In genomic region chr2:158065064-158065463, GRCm38 (mm10) we compare ENCODE assay signal across 14 mouse cellular contexts. TPM values are rescaled to one million over a fixed set of nuclear protein-coding genes. Genes with fewer than 3 reads are reported as not detected.
A peak's percentile ranks its signal among the peaks of the same experiment; 100 is the strongest.
DNase-seq lines count a peak whose midpoint lies in the region; ATAC-seq and TF ChIP-seq lines count a peak whose summit lies in the region.
"Had no signal": no experiment of that assay in that cellular context is flagged by ENCODE, and none has a peak within 500 bp of the region (broad histone marks: within the 10 kb centered on the region; RNA-seq: fewer than 3 reads in every experiment).

No protein-coding gene starts in this region.

- no peak for TF ChIP-seq CTCF in liver, adult 2 months (IDR thresholded peaks at IDR 0.05; ENCODE audit: low read depth, low read length)
- no peak for TF ChIP-seq CTCF in thymus, adult 2 months (IDR thresholded peaks at IDR 0.05; ENCODE audit: borderline replicate concordance, control insufficient read depth, extremely low read depth, insufficient read depth, low read length, poor library complexity)

- no peak overlapping the region for H3K4me2 ChIP-seq in liver, embryonic 12.5 days
- peak overlapping the region; percentile 18; the same call in 1 of the 2 replicates for H3K4me2 ChIP-seq in heart, embryonic 14.5 days (ENCODE audit: low read length)
- no peak overlapping the region for H3K4me2 ChIP-seq in intestine, embryonic 16.5 days (ENCODE audit: low read depth, low read length)
- H3K4me2 ChIP-seq: forebrain, embryonic 12.5 days; liver, embryonic 13.5 days; stomach, embryonic 15.5 days had no signal

- no peaks in the 10 kb centered on the region for H3K9me3 ChIP-seq in liver, embryonic 12.5 days (replicated peaks)
- H3K9me3 ChIP-seq in heart, embryonic 14.5 days (ENCODE audit: control insufficient read depth, low read length), result no peaks in the 10 kb centered on the region
- no peaks in the 10 kb centered on the region for H3K9me3 ChIP-seq in intestine, embryonic 16.5 days (ENCODE audit: control insufficient read depth, low read length)
- H3K9me3 ChIP-seq: embryonic facial prominence, embryonic 10.5 days; forebrain, embryonic 12.5 days; liver, embryonic 13.5 days; midbrain, embryonic 10.5 days; stomach, embryonic 15.5 days had no signal

- no peaks in the 10 kb centered on the region for H3K27me3 ChIP-seq in liver, adult 2 months (ENCODE audit: control insufficient read depth, insufficient read depth, low read length)
- H3K27me3 ChIP-seq in liver, embryonic 12.5 days (replicated peaks), result no peaks in the 10 kb centered on the region
- no peaks in the 10 kb centered on the region for H3K27me3 ChIP-seq in heart, embryonic 14.5 days (ENCODE audit: control insufficient read depth, insufficient read depth, low read length)
- no peaks in the 10 kb centered on the region for H3K27me3 ChIP-seq in intestine, embryonic 16.5 days (replicated peaks; ENCODE audit: control insufficient read depth, insufficient read depth, low read length)
- H3K27me3 ChIP-seq in thymus, adult 2 months (ENCODE audit: control insufficient read depth, insufficient read depth, low read length), result no peaks in the 10 kb centered on the region
- H3K27me3 ChIP-seq: forebrain, embryonic 12.5 days; liver, embryonic 13.5 days; stomach, embryonic 15.5 days had no signal

- peak overlapping the region; percentile 83 for H3K27ac ChIP-seq in liver, adult 2 months (replicated peaks; ENCODE audit: insufficient read depth, low read depth, low read length)
- no peak overlapping the region for H3K27ac ChIP-seq in liver, embryonic 12.5 days
- peak overlapping the region; percentile 74 to 85 for H3K27ac ChIP-seq in heart, embryonic 14.5 days (replicated peaks in 1 of 2; ENCODE audit: control insufficient read depth in 1 of 2, insufficient read depth in 1 of 2, low read depth in 2 of 2, low read length in 2 of 2)
- H3K27ac ChIP-seq in intestine, embryonic 16.5 days (ENCODE audit: low read length), result no peak overlapping the region
- no peak overlapping the region for H3K27ac ChIP-seq in thymus, adult 2 months (ENCODE audit: control insufficient read depth, insufficient read depth, low read length)
- H3K27ac ChIP-seq: embryonic facial prominence, embryonic 10.5 days; forebrain, embryonic 12.5 days; liver, embryonic 13.5 days; midbrain, embryonic 10.5 days; stomach, embryonic 15.5 days had no signal

- peaks cover 8% of the 10 kb centered on the region; the same call in 1 of the 2 replicates for H3K79me2 ChIP-seq in liver, adult 2 months (ENCODE audit: control insufficient read depth, insufficient read depth, low read length)

- H3K9ac ChIP-seq in liver, adult 2 months (ENCODE audit: low read depth, low read length), result peak overlapping the region; percentile 32
- H3K9ac ChIP-seq in liver, embryonic 12.5 days, result no peak overlapping the region
- H3K9ac ChIP-seq in heart, embryonic 14.5 days (ENCODE audit: low read length), result 0 out of 2 replicates have a peak overlapping the region, but pooled peaks have one; percentile 12
- H3K9ac ChIP-seq in intestine, embryonic 16.5 days (ENCODE audit: low read depth, low read length), result no peak overlapping the region
- H3K9ac ChIP-seq: forebrain, embryonic 12.5 days; liver, embryonic 13.5 days; stomach, embryonic 15.5 days had no signal

- WGBS in liver, adult 2 months, result 31% methylated on average over 5 of the region's 5 CpGs
- WGBS in liver, embryonic 12.5 days (ENCODE audit: insufficient replicate concordance), result 73% methylated on average over 5 of the region's 5 CpGs
- WGBS in heart, embryonic 14.5 days, result 30% methylated on average over 5 of the region's 5 CpGs
- 73% methylated on average over 5 of the region's 5 CpGs for WGBS in intestine, embryonic 16.5 days
- 96% methylated on average over 5 of the region's 5 CpGs for WGBS in thymus, adult 2 months

- intact Hi-C loops in heart, postnatal 25 days (cut with DNase I), result loop anchor here (10.0 kb wide), 1 partner anchor 280 kb away; no protein-coding TSS in a partner anchor

- TF ChIP-seq POLR2A in liver, adult 2 months (IDR thresholded peaks at IDR 0.05; ENCODE audit: extremely low read depth, insufficient read depth, low read length), result no peak
- TF ChIP-seq POLR2A in thymus, adult 2 months (IDR thresholded peaks at IDR 0.05; ENCODE audit: control insufficient read depth, extremely low read depth, insufficient read depth, low read length, poor library complexity), result no peak

- H3K36me3 ChIP-seq in liver, adult 2 months (ENCODE audit: control insufficient read depth, insufficient read depth, low read length), result peaks cover 14% of the 10 kb centered on the region; the same call in 1 of the 2 replicates
- peaks cover 88% of the 10 kb centered on the region for H3K36me3 ChIP-seq in liver, embryonic 12.5 days
- H3K36me3 ChIP-seq in heart, embryonic 14.5 days (ENCODE audit: control insufficient read depth, insufficient read depth, low read length), result peaks cover 65% of the 10 kb centered on the region
- no peaks in the 10 kb centered on the region for H3K36me3 ChIP-seq in intestine, embryonic 16.5 days (ENCODE audit: control insufficient read depth, insufficient read depth, low read length)
- peaks cover 14% of the 10 kb centered on the region for H3K36me3 ChIP-seq in thymus, adult 2 months (ENCODE audit: control insufficient read depth, insufficient read depth, low read length)

- H3K4me1 ChIP-seq in liver, adult 2 months (ENCODE audit: control insufficient read depth, insufficient read depth, low read length), result peaks cover 22% of the 10 kb centered on the region
- H3K4me1 ChIP-seq in liver, embryonic 12.5 days, result no peaks in the 10 kb centered on the region; the same call in 1 of the 2 replicates
- H3K4me1 ChIP-seq in heart, embryonic 14.5 days (ENCODE audit: control insufficient read depth in 2 of 2, insufficient read depth in 2 of 2, low read length in 2 of 2), result peaks cover 11 to 33% of the 10 kb centered on the region in 2 experiments
- H3K4me1 ChIP-seq in intestine, embryonic 16.5 days (ENCODE audit: control insufficient read depth, insufficient read depth, low read length), result no peaks in the 10 kb centered on the region
- H3K4me1 ChIP-seq in thymus, adult 2 months (replicated peaks; ENCODE audit: control insufficient read depth, insufficient read depth, low read length), result no peaks in the 10 kb centered on the region
- H3K4me1 ChIP-seq: liver, embryonic 13.5 days; midbrain, embryonic 10.5 days; stomach, embryonic 15.5 days had no signal

- ATAC-seq in liver, embryonic 12.5 days, result no peak
- peak; percentile 65 for ATAC-seq in heart, embryonic 14.5 days (ENCODE audit: insufficient number of reproducible peaks, insufficient read depth, low FRiP score, low read depth)
- ATAC-seq in intestine, embryonic 16.5 days, result peak; percentile 31

- no peak overlapping the region for H3K4me3 ChIP-seq in liver, adult 2 months (ENCODE audit: insufficient read depth, low read depth, low read length)
- H3K4me3 ChIP-seq in liver, embryonic 12.5 days, result no peak overlapping the region
- no peak overlapping the region for H3K4me3 ChIP-seq in heart, embryonic 14.5 days (ENCODE audit: control insufficient read depth in 1 of 2, insufficient read depth in 1 of 2, low read depth in 1 of 2, low read length in 2 of 2)
- no peak overlapping the region for H3K4me3 ChIP-seq in intestine, embryonic 16.5 days (ENCODE audit: low read length)
- no peak overlapping the region for H3K4me3 ChIP-seq in thymus, adult 2 months (ENCODE audit: control insufficient read depth, insufficient read depth, low read length)
- H3K4me3 ChIP-seq: embryonic facial prominence, embryonic 10.5 days; forebrain, embryonic 12.5 days; liver, embryonic 13.5 days; midbrain, embryonic 10.5 days; stomach, embryonic 15.5 days had no signal

- DNase-seq in heart, adult 18-20 months, result peak; percentile 17 to 25
- no peak for DNase-seq in heart, postnatal 25 days (ENCODE audit: low spot score)
- DNase-seq in liver, adult 2 months (ENCODE audit: extremely low read depth, low read depth, low spot score), result no peak
- no peak for DNase-seq in thymus, adult 2 months
- DNase-seq: B cell, adult 2 months; liver, embryonic 13.5 days; right cerebral cortex, postnatal 25 days had no signal

RNA-seq across cellular contexts. Expression of gene Rprd1b, which starts 36.8 kb away (rescaled TPM):
- total RNA-seq in heart, adult 18-20 months (2021), result 10 to 100 TPM; 26.1 to 33.0 TPM
- 10 to 100 TPM; 25.5 to 29.4 TPM for total RNA-seq in heart, postnatal 25 days (2021)
- total RNA-seq in liver, adult 2 months (2014; rRNA removed), result 6.8 and 8.3 TPM in 2 replicates
- 12.8 and 14.2 TPM in 2 replicates for polyA plus RNA-seq in liver, adult 2 months (2012; rRNA removed)
- 40.4 and 42.5 TPM in 2 replicates for polyA plus RNA-seq in liver, embryonic 12.5 days (2016; fragmentation: Nextera tagmentation; extraction: Ambion mirVana)
- 25.8 and 28.4 TPM in 2 replicates for polyA plus RNA-seq in heart, embryonic 14.5 days (2014; fragmentation: Nextera tagmentation; extraction: Ambion mirVana)
- 33.0 and 34.2 TPM in 2 replicates for polyA plus RNA-seq in intestine, embryonic 16.5 days (2015; fragmentation: Nextera tagmentation; extraction: Ambion mirVana)
- 35.3 and 37.3 TPM in 2 replicates for polyA plus RNA-seq in thymus, adult 2 months (2012; rRNA removed)

RNA-seq across cellular contexts. Expression of gene Tti1, which starts 36.8 kb away (rescaled TPM):
- 10 to 100 TPM; 25.8 to 27.1 TPM for total RNA-seq in heart, adult 18-20 months (2021)
- 10 to 100 TPM; 22.1 to 25.2 TPM for total RNA-seq in heart, postnatal 25 days (2021)
- 8.2 and 8.9 TPM in 2 replicates for total RNA-seq in liver, adult 2 months (2014; rRNA removed)
- polyA plus RNA-seq in liver, adult 2 months (2012; rRNA removed), result 7.6 and 9.0 TPM in 2 replicates
- 21.8 and 22.2 TPM in 2 replicates for polyA plus RNA-seq in liver, embryonic 12.5 days (2016; fragmentation: Nextera tagmentation; extraction: Ambion mirVana)
- polyA plus RNA-seq in heart, embryonic 14.5 days (2014; fragmentation: Nextera tagmentation; extraction: Ambion mirVana), result 23.5 and 24.4 TPM in 2 replicates
- polyA plus RNA-seq in intestine, embryonic 16.5 days (2015; fragmentation: Nextera tagmentation; extraction: Ambion mirVana), result 18.4 and 20.2 TPM in 2 replicates
- 37.6 and 41.9 TPM in 2 replicates for polyA plus RNA-seq in thymus, adult 2 months (2012; rRNA removed)

Comparison
In these comparisons a context has a peak if more than half of its experiments do, and no peak if none do; other contexts are left out.
1. DNase-seq: peak in heart, adult 18-20 months (2 of 2); none in heart, postnatal 25 days (single experiment), liver, adult 2 months (single experiment) and thymus, adult 2 months (single experiment).
2. H3K27ac ChIP-seq: peak in liver, adult 2 months (single experiment) and heart, embryonic 14.5 days (2 of 2); none in liver, embryonic 12.5 days (single experiment), intestine, embryonic 16.5 days (single experiment) and thymus, adult 2 months (single experiment).
3. H3K9ac ChIP-seq: peak in liver, adult 2 months (single experiment) and heart, embryonic 14.5 days (single experiment); none in liver, embryonic 12.5 days (single experiment) and intestine, embryonic 16.5 days (single experiment).